Mouse (Mus musculus) right cerebral cortex, postnatal 36 days (tissue): ENCODE results near the gene Lrrc75b.
"Not testable (repeated sequence)": the region's sequence is repeated elsewhere in the genome, so short reads cannot be mapped to it uniquely, and the experiment has no call there.

ENCODE experiments used
- DNase-seq, 2 experiments: peaks; one replicate each; pipeline ENCODE4 v3.0.0; 2022; ENCODE audit warnings: low spot score in 2 of 2, mixed read lengths in 1 of 2

Gene Lrrc75b

DNA sequence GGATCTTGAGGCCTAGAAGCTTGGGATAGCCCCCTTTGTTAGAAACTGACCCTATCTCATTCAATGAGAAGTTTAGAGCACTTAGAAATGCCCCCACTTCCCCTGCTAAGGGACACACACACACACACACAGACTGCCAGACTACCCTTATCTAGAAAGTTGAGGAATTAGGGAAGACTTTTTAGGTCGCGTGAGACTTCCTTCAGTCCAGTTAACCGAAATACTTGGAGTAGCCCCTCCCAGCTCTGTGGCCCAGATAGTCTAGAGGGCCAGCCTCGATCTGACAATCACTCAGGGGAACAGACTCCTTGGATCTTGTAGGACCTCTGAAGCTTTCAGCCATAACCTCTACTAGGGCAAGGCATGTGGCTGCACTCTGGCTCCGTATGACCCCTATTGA is 7.9 kb upstream of the Lrrc75b start:
- DNase-seq, result no peak

GRCm38 (mm10) chr10:75566765-75567164 is 6.6 kb upstream of the Lrrc75b start:
- DNase-seq, result not testable (repeated sequence)

DNA sequence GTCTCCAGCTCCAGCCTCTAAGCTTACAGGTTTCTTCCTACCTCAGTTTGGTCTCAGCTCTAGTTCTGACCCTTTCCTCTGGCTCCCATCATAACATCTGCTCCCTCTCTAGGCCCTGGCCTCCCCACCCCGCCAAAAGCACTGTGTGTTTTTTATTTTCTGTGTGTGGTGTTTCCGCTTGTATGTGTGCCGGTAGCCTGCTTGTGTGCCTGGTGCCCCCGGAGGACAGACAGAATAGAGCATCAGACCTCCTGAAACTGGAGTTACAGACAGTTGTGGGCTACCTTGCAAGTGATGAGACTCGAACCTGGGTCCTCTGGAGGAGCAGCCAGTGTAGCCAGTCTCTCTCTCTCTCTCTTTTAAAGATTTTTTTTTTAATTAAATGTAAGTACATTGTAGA is 6.2 kb upstream of the Lrrc75b start:
- no peak for DNase-seq

GRCm38 (mm10) chr10:75565906-75566305 is 5.8 kb upstream of the Lrrc75b start:
- no peak for DNase-seq

- DNase-seq, result no peak
These were observed 5.3 kb upstream of the Lrrc75b start for GRCm38 (mm10) chr10:75565436-75565835.

DNA sequence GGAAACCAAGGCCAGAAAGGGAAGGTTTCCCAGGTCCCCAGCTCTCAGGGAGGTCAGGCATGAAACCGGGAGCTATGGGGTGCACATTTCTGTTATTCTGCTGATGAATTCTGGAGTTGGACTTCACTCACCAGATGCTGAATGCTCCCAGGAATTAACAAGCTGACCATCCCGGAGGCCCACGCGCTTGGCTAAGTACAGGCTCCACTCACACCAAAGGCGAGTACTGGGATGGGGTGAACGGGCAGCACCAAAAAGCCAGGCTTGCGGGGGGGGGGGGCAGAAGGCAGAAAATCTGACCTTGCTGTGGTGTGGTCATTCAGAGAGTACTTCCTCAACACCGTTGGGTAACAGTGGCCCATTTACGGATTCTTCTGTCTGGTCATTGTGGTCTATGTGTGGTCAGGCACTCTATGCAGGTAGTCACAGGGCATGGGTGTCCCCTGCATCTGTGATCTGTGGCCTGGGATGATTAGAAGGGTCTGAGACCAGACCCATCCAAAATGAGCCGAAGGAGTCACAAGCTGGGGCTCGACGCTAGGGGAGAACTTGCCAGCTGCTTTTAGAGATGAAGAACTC is 4.6 kb upstream of the Lrrc75b start:
- DNase-seq, result no peak

- no peak for DNase-seq
These were observed 2.5 kb upstream of the Lrrc75b start for GRCm38 (mm10) chr10:75562596-75562995.

DNA sequence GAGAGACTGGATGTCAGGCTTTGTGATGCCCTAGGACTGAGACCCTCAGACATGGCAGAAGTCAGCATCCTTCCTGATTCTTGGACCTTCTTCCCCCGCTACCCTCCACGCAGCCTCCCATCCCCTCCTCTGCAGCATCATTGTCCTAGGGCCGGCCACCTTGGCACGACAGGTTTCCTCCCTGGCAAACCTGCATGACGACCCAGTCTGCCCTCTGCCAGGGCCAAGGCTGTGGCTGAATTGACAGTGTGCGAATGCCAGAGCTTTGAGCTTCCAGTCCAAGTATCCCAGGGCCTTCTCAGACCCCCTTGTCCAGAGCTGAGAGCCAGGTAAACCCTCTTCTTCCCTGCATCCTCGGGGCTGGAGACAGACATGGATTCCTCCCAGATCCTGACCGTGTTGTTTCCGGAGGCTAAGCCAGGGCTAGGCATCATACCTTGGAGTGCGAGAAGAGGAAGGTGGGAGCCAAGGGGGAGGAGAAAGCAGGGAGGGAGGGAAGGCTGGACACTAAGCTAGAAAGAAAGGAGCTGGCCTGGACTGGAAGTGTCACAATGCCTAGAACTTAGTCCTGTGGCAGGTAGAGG is 1.0 kb upstream of the Lrrc75b start, which contains the start of gene Ggt1:
TSS of gene Ggt1 (plus strand) at position 534 of the 584 bp plus-strand sequence.
- no peak for DNase-seq

GRCm38 (mm10) chr10:75560549-75560899 is 394 bp upstream of the Lrrc75b start:
- no peak for DNase-seq

GRCm38 (mm10) chr10:75559041-75559675 is 972 bp downstream of the Lrrc75b start:
- no peak for DNase-seq

DNA sequence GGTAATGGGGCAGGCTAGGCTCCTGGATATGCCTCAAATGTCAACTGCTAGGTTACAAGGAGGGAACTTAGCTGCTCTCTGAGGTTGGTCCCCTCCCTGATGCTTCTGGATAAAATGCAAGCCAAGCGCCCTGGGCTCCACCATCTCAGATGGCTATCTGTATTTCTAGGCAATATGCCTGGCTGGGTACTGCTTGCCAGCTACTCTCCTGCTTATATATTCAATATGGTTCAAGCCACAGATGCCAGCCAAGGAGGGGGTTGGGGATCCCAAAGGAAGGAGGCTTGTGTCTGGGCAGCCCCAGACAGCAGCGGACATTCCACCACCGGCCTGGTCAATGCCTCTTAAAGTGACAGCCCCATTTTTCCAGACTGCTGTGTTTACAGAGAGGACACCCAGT is 1.6 kb downstream of the Lrrc75b start:
- DNase-seq, result peak; percentile 17 to 20

DNA sequence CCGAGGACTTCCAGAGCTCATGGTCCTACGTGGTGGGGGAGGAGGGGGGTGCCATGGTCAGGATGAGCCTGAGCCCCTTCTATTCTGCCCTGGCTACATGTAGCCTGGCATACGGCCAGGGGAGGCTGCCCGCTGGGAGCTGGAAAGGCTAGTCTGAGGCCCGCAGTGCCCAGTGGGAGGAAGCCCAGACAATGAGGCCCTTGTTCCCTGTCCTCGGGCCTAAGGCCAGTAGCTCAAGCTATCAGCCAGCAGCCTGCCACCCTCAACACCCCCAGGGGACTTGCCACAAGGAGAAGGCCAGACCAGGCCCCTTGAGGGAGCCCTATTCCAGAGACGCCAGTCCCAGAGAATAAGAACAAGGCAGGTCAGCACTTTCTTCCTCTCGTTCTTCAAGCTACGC is 4.1 kb downstream of the Lrrc75b start:
- DNase-seq, result peak; percentile 74 to 75

DNA sequence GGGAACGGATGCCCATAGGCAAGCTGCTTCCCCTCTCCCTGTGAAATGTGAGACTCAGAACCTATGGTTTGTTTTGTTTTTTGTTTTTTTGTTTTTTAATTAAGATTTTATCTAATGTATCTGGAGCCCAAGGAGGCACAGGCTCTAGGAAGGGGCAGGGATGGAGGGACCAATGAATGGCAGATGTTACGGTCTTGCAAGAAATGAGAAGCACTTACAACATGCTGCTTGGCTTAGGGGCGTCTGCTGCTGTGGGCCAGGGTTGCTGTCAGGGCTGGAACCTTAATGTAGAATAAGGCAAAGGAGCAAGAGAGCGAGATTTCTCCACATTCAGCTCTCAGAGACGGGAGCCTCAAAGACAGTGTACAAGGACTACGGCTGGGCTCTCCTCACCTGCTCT is 4.6 kb downstream of the Lrrc75b start:
- no peak for DNase-seq

GRCm38 (mm10) chr10:75554090-75554489 is 6.0 kb downstream of the Lrrc75b start:
- DNase-seq, result no peak

DNA sequence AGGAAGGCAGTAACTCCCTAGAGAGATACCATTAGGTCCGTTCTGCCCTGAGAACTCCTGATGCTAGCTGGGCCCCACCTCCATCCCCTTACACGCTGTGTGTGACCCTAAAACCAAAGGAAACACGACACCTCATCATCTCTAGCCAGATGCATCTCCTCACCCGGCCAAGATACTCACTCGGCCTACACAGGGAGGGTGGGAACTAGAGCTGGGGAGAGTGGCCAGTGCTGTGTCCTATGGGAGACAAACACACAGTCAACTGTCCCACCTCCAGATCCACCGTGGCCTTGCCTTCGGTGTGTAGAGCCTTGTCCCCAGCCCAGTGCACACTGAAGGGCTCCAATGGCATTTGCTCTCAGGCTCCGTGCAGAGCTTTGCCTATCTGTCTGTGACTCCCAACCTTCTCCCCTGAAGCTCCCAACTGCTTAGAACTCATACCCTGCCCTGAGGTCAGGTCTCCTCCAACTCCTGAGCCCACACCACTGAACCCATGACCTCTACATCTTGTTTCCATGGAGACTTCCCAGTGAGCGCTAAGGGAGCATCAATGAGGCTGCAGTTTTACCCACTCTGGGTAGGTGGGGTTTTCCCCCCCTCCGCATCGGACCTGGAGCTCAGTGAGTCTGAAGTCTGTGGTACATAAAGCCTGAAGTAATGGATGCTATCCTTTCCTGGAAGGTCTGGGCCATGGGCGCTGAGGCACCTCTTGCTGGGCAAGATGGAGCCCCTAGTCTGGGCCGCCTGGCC is 7.3 kb downstream of the Lrrc75b start:
- no peak for DNase-seq

- DNase-seq, result no peak
These were observed 8.0 kb downstream of the Lrrc75b start for GRCm38 (mm10) chr10:75552106-75552505.

- no peak for DNase-seq
These were observed 9.0 kb downstream of the Lrrc75b start for GRCm38 (mm10) chr10:75551175-75551574.

- DNase-seq, result no peak
These were observed 10.2 kb downstream of the Lrrc75b start for GRCm38 (mm10) chr10:75549886-75550285.

GRCm38 (mm10) chr10:75548486-75548885 is 11.6 kb downstream of the Lrrc75b start:
- DNase-seq, result no peak

- no peak for DNase-seq
These were observed 12.2 kb downstream of the Lrrc75b start for GRCm38 (mm10) chr10:75547901-75548300.

- DNase-seq, result no peak
These were observed 24.0 kb downstream of the Lrrc75b start for GRCm38 (mm10) chr10:75536123-75536522.

- no peak for DNase-seq
These were observed 24.7 kb downstream of the Lrrc75b start for GRCm38 (mm10) chr10:75535423-75535822.

DNA sequence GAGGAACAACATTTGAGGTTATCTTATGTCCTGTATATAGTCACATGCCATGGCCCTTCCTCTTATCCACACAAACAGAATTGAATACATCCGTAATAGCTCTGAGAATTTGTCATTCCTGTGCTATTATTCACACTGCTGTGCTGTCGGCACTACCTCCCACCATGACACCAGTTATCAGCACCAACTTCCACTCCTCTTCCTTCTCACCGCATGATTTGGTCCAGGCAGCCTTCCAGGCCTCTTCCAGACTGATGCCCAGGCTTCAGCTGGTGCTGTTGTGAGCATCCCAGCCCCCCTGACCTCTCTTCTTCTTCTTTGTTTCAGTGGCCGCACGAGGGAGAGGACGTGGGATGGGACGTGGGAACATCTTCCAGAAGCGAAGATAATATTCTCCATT is 25.2 kb downstream of the Lrrc75b start:
- DNase-seq, result no peak
